Mouse (Mus musculus) heart, embryonic 16.5 days (tissue): Measurements from ENCODE around the gene Pparg. TPM values are rescaled to one million over a fixed set of nuclear protein-coding genes. Genes with fewer than 3 reads are reported as not detected.

Experiments used
- ATAC-seq: fragments of 200-750 bp; cut with Nextera tagmentation; replicated peaks from 2 replicates; pipeline ENCODE4 v1.8.0; 2017; ENCODE audit warnings: moderate number of reproducible peaks; ENCODE audit not compliant: insufficient read depth, low FRiP score; ENCODE audit errors: extremely low read depth
- H3K27ac ChIP-seq: fragments of 300-500 bp; sonication (generic); 2 replicates; pipeline ENCODE4 v1.5.1; 2014; ENCODE audit warnings: mild to moderate bottlenecking, low read length, control low read depth, moderate library complexity
- H3K27me3 ChIP-seq: fragments of 300-500 bp; sonication (generic); 2 replicates; pipeline ENCODE4 v1.6.1; 2014; ENCODE audit warnings: low read length, mixed read lengths; ENCODE audit not compliant: control insufficient read depth, insufficient read depth
- H3K36me3 ChIP-seq: fragments of 300-500 bp; sonication (generic); 2 replicates; pipeline ENCODE4 v1.6.1; 2014; ENCODE audit not compliant: control insufficient read depth, insufficient read depth
- H3K4me1 ChIP-seq: fragments of 300-500 bp; sonication (generic); 2 replicates; pipeline ENCODE4 v1.6.1; 2014; ENCODE audit warnings: low read length, mixed read lengths; ENCODE audit not compliant: control insufficient read depth, insufficient read depth
- H3K4me2 ChIP-seq: fragments of 300-500 bp; sonication (generic); 2 replicates; pipeline ENCODE4 v1.6.1; 2014; ENCODE audit warnings: low read depth, mild to moderate bottlenecking, control low read depth, low read length
- H3K4me3 ChIP-seq: fragments of 300-500 bp; sonication (generic); 2 replicates; pipeline ENCODE4 v1.5.1; 2014; ENCODE audit warnings: mild to moderate bottlenecking, control low read depth, low read length
- H3K9ac ChIP-seq: fragments of 300-500 bp; sonication (generic); 2 replicates; pipeline ENCODE4 v1.6.1; 2014; ENCODE audit warnings: low read length, control low read depth
- H3K9me3 ChIP-seq: fragments of 300-500 bp; sonication (generic); replicated peaks from 2 replicates; pipeline ENCODE4 v1.6.1; 2016; ENCODE audit warnings: low read length; ENCODE audit not compliant: control insufficient read depth
- WGBS: fragments of 180-500 bp; shearing (Covaris S2); extraction: QIAGEN DNeasy Blood & Tissue Kit; methylation state at CpG from one replicate; pipeline ENCODE4 v1.1.7; 2014; 5-methylcytosine and 5-hydroxymethylcytosine counted together
- polyA plus RNA-seq: library from polyadenylated mRNA; unstranded; fragments of >200 nt; fragmentation: Nextera tagmentation; extraction: Ambion mirVana; gene quantifications from 2 replicates; pipeline ENCODE4 v1.2.1, GENCODE M21; 2015

Gene Pparg
- polyA plus RNA-seq, 1 experiment from 2014 or later = 4.0 TPM

- H3K27me3 ChIP-seq = no peaks in the 10 kb centered on the region
- H3K4me2 ChIP-seq = no peak overlapping the region
- 75% methylated on average over 3 of the region's 3 CpGs for WGBS
- no peaks in the 10 kb centered on the region for H3K36me3 ChIP-seq
- H3K4me3 ChIP-seq = no peak overlapping the region
- H3K9me3 ChIP-seq = no peaks in the 10 kb centered on the region
- H3K4me1 ChIP-seq = no peaks in the 10 kb centered on the region
- no peak for ATAC-seq
- H3K27ac ChIP-seq = no peak overlapping the region
- no peak overlapping the region for H3K9ac ChIP-seq
Observed at GRCm38 (mm10) chr6:115424433-115424832, 63.7 kb downstream of the Pparg start.

- H3K27ac ChIP-seq = peak overlapping the region; percentile 24; the same call in 1 of the 2 replicates
- ATAC-seq = no peak
- H3K4me2 ChIP-seq = no peak overlapping the region
- H3K9ac ChIP-seq = no peak overlapping the region
- H3K9me3 ChIP-seq = no peaks in the 10 kb centered on the region
- WGBS = 49% methylated on average over 2 of the region's 2 CpGs
- H3K4me3 ChIP-seq = no peak overlapping the region
- no peaks in the 10 kb centered on the region for H3K27me3 ChIP-seq
- no peaks in the 10 kb centered on the region for H3K4me1 ChIP-seq
- no peaks in the 10 kb centered on the region for H3K36me3 ChIP-seq
Observed at GRCm38 (mm10) chr6:115432726-115433125, 72.0 kb downstream of the Pparg start.

GRCm38 (mm10) chr6:115434054-115434453 lies 73.3 kb downstream of the Pparg start:
- 59% methylated on average over 1 of the region's 1 CpGs for WGBS
- H3K36me3 ChIP-seq = no peaks in the 10 kb centered on the region
- H3K4me3 ChIP-seq = no peak overlapping the region
- H3K4me2 ChIP-seq = no peak overlapping the region
- H3K9me3 ChIP-seq = no peaks in the 10 kb centered on the region
- ATAC-seq = no peak
- no peaks in the 10 kb centered on the region for H3K4me1 ChIP-seq
- H3K9ac ChIP-seq = no peak overlapping the region
- H3K27ac ChIP-seq = no peak overlapping the region
- no peaks in the 10 kb centered on the region for H3K27me3 ChIP-seq

GRCm38 (mm10) chr6:115434816-115435215 lies 74.1 kb downstream of the Pparg start:
- Histone ChIP-seq H3K36me3 (no peaks in the 10 kb centered on the region), H3K9me3 (no peaks in the 10 kb centered on the region), H3K27ac (no peak overlapping the region), H3K27me3 (no peaks in the 10 kb centered on the region), H3K4me1 (no peaks in the 10 kb centered on the region), H3K9ac (no peak overlapping the region), H3K4me2 (no peak overlapping the region), H3K4me3 (no peak overlapping the region)
- 72% methylated on average over 2 of the region's 2 CpGs for WGBS
- no peak for ATAC-seq

- ATAC-seq = no peak
- 52% methylated on average over 5 of the region's 5 CpGs for WGBS
- Histone ChIP-seq H3K4me3 (no peak overlapping the region), H3K36me3 (no peaks in the 10 kb centered on the region), H3K27ac (no peak overlapping the region), H3K9me3 (no peaks in the 10 kb centered on the region), H3K4me2 (no peak overlapping the region), H3K4me1 (no peaks in the 10 kb centered on the region), H3K27me3 (no peaks in the 10 kb centered on the region), H3K9ac (no peak overlapping the region)
Observed at GRCm38 (mm10) chr6:115440231-115441006, 79.7 kb downstream of the Pparg start.

GRCm38 (mm10) chr6:115452501-115452900 lies 91.8 kb downstream of the Pparg start:
- Histone ChIP-seq H3K9ac (no peak overlapping the region), H3K4me3 (no peak overlapping the region), H3K27me3 (no peaks in the 10 kb centered on the region), H3K27ac (no peak overlapping the region), H3K4me2 (no peak overlapping the region), H3K4me1 (no peaks in the 10 kb centered on the region), H3K9me3 (no peaks in the 10 kb centered on the region), H3K36me3 (no peaks in the 10 kb centered on the region; the same call in 1 of the 2 replicates)
- 64% methylated on average over 1 of the region's 1 CpGs for WGBS
- no peak for ATAC-seq

- no peak overlapping the region for H3K4me3 ChIP-seq
- H3K9ac ChIP-seq = no peak overlapping the region
- H3K27ac ChIP-seq = 0 out of 2 replicates have a peak overlapping the region, but pooled peaks have one; percentile 29
- H3K9me3 ChIP-seq = peaks cover 3% of the 10 kb centered on the region; the same call in 1 of the 2 replicates
- no peaks in the 10 kb centered on the region for H3K27me3 ChIP-seq
- WGBS = 58% methylated on average over 16 of the region's 16 CpGs
- 0 out of 2 replicates have a peak overlapping the region, but pooled peaks have one; percentile 2 for H3K4me2 ChIP-seq
- H3K36me3 ChIP-seq = no peaks in the 10 kb centered on the region
- ATAC-seq = no peak
- H3K4me1 ChIP-seq = peaks cover 3% of the 10 kb centered on the region; the same call in 1 of the 2 replicates
Observed at GRCm38 (mm10) chr6:115462743-115463337, 102.1 kb downstream of the Pparg start.

GRCm38 (mm10) chr6:115463338-115463737 lies 102.6 kb downstream of the Pparg start:
- no peak for ATAC-seq
- H3K9me3 ChIP-seq = peaks cover 3% of the 10 kb centered on the region; the same call in 1 of the 2 replicates
- no peaks in the 10 kb centered on the region for H3K27me3 ChIP-seq
- H3K4me2 ChIP-seq = 0 out of 2 replicates have a peak overlapping the region, but pooled peaks have one; percentile 2
- H3K27ac ChIP-seq = 0 out of 2 replicates have a peak overlapping the region, but pooled peaks have one; percentile 29
- peaks cover 3% of the 10 kb centered on the region; the same call in 1 of the 2 replicates for H3K4me1 ChIP-seq
- H3K4me3 ChIP-seq = no peak overlapping the region
- no peak overlapping the region for H3K9ac ChIP-seq
- 67% methylated on average over 2 of the region's 2 CpGs for WGBS
- H3K36me3 ChIP-seq = no peaks in the 10 kb centered on the region

- Histone ChIP-seq H3K4me1 (peaks cover 3% of the 10 kb centered on the region), H3K9ac (no peak overlapping the region), H3K4me2 (no peak overlapping the region), H3K9me3 (no peaks in the 10 kb centered on the region), H3K4me3 (no peak overlapping the region), H3K36me3 (no peaks in the 10 kb centered on the region), H3K27ac (no peak overlapping the region), H3K27me3 (no peaks in the 10 kb centered on the region)
- ATAC-seq = no peak
- WGBS = 45% methylated on average over 3 of the region's 3 CpGs
Observed at GRCm38 (mm10) chr6:115464661-115465060, 103.9 kb downstream of the Pparg start.
